Mouse (Mus musculus): ENCODE results near the gene Megf11. TPM values are rescaled to one million over a fixed set of nuclear protein-coding genes. Genes with fewer than 3 reads are reported as not detected.

Megf11 gene
- polyA plus RNA-seq, 1 experiment from 2014 or later = 0.96 TPM

DNA sequence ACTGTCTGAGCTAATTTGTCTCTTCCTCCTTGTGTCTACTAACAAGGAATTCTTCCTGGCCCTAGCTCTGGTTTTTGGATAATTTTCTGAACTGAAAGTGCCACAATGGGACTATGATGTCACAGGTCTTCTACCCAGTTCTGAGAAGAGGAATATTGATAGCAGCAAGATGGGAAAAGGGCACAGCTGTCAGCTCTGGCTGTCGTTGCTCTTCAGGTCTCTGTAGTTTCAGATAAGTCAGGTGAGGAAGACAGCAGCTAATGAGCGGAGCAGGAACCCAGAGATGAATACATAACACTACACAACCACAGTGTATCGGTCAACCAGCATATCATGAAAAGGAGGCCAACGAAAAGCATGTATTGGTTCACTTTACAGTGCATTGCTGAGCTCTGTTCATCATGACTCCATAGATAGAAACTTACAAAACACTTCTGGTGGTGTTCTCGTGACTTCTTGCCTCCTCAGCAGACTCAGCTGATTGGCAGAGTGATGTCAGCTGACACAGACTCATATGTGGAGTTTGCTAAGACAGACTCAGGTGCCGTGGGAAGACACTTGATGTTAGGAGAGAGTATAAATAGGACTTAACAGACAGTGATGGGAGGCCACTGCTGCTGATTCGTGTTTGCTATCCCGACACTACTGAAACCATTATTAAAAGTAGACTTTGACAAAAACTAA lies 149.6 kb downstream of the Megf11 start:
- Histone ChIP-seq H3K4me1 (peaks cover 24% of the 10 kb centered on the region), H3K9me3 (no peaks in the 10 kb centered on the region), H3K36me3 (replicated peaks) (no peaks in the 10 kb centered on the region), H3K27me3 (replicated peaks; ENCODE audit: low read depth, poor library complexity, severe bottlenecking) (0 out of 2 replicates have a peak, but pooled peaks cover 5% of the 10 kb centered on the region), H3K27ac (replicated peaks) (no peak overlapping the region), H3K4me3 (no peak overlapping the region)
- WGBS = 87% methylated on average over 8 of the region's 8 CpGs
- DNase-seq (ENCODE audit: low spot score) = no peak

DNA sequence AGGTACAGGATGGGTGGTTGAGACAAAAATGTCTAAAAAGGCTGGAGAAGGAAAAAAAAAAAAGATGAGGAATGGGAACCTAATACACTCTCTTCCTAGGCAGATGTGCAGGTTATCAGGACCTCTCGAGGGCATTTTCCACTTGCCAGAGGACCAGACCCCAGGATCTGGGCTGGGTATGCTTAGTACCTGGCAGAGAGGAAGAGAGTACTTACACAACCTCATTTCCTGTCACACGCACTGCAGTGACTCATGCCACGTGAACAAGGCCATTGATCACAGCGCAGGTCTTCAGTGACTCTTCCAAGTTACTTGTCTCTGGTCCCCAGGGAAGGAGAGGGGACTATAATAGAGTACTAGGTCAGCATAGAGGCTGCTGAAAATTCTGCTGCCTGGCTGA lies 152.4 kb downstream of the Megf11 start:
- peaks cover 28% of the 10 kb centered on the region for H3K4me1 ChIP-seq
- no peak overlapping the region for H3K27ac ChIP-seq (replicated peaks)
- no peaks in the 10 kb centered on the region for H3K9me3 ChIP-seq
- DNase-seq (ENCODE audit: low spot score) = no peak
- H3K36me3 ChIP-seq (replicated peaks) = no peaks in the 10 kb centered on the region
- 71% methylated on average over 4 of the region's 4 CpGs for WGBS
- H3K4me3 ChIP-seq = no peak overlapping the region
- 0 out of 2 replicates have a peak, but pooled peaks cover 5% of the 10 kb centered on the region for H3K27me3 ChIP-seq (replicated peaks; ENCODE audit: low read depth, poor library complexity, severe bottlenecking)

DNA sequence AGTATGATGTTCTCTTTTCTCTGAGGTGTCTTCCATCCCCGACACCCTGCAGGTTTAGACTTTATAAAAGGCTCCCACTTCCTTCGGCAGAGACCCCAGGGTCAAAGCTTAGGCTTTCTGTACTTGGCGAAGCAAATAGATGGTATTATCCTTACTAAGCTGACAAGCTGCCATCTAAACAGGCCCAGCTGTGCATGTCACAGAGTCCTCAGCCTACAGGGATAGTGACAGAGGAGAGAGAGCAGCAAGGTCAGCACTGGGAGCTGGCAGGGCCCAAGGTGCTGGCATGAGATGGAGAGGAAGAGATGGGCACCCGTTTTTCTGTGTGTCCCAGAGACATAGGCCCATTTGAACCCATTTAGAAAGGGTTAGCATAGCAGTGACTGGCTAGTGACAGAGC lies 156.8 kb downstream of the Megf11 start:
- H3K27ac ChIP-seq (replicated peaks) = no peak overlapping the region
- H3K27me3 ChIP-seq (replicated peaks; ENCODE audit: low read depth, poor library complexity, severe bottlenecking) = no peaks in the 10 kb centered on the region
- H3K4me3 ChIP-seq = no peak overlapping the region
- 71% methylated on average over 4 of the region's 4 CpGs for WGBS
- no peak for DNase-seq (ENCODE audit: low spot score)
- H3K9me3 ChIP-seq = no peaks in the 10 kb centered on the region
- H3K36me3 ChIP-seq (replicated peaks) = no peaks in the 10 kb centered on the region
- H3K4me1 ChIP-seq = peaks cover 27% of the 10 kb centered on the region

DNA sequence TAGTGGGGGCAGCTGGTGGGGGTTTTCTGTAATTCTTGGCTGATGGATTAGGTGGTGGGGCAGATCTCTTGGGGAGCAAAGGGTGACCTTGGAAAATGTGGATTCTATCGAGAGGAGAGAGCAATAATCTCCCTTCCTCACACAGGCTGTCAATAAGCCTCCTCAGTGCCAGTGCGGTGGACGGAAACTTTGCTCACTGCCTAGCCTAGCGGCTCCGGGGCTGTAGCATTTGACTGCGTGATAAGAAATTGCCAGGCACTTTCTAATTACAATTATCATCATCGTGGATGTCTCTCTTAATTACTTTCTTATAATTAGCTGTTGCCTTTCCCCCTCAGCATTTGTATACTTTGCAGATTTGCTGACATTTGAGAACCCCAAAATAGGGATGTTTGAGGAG lies 157.7 kb downstream of the Megf11 start:
- H3K4me3 ChIP-seq = no peak overlapping the region
- no peaks in the 10 kb centered on the region for H3K9me3 ChIP-seq
- H3K4me1 ChIP-seq = peaks cover 30% of the 10 kb centered on the region
- H3K36me3 ChIP-seq (replicated peaks) = no peaks in the 10 kb centered on the region
- 51% methylated on average over 7 of the region's 7 CpGs for WGBS
- H3K27ac ChIP-seq (replicated peaks) = no peak overlapping the region
- no peak for DNase-seq (ENCODE audit: low spot score)
- no peaks in the 10 kb centered on the region for H3K27me3 ChIP-seq (replicated peaks; ENCODE audit: low read depth, poor library complexity, severe bottlenecking)

DNA sequence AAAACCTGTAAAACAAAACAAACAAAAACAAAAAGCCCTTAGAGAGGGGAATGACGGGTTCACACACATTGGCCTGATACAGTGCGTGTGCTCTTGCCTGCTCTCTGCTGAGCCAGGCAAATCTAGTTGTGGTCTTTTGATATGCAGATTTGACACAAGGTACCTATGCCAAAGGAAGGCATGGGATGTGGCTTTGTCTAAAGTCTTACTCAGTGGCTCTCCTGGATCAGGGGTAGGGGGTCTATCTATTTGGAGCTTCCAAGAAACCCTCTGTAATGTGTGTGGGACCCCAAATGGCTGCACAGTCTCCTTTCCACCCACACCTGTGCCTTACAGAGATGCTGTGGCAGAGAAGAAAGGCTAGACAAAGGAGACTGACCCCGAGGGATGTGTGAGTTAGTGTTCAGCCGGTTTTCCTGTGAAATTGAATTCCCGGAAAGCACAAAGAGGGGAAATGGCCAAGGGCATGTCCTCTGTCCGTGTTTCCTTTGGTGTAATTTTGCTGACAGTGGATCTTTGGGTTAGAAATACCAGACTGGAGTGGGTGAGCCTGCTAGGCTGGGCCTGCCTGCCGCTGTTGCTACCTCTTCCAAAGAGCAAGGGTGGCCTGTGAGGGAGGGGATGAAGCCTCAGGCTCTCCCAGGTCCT lies 161.0 kb downstream of the Megf11 start:
- Histone ChIP-seq H3K9me3 (no peaks in the 10 kb centered on the region), H3K4me1 (peaks cover 38% of the 10 kb centered on the region), H3K36me3 (replicated peaks) (no peaks in the 10 kb centered on the region), H3K4me3 (no peak overlapping the region), H3K27ac (replicated peaks) (0 out of 2 replicates have a peak overlapping the region, but pooled peaks have one; percentile 8), H3K27me3 (replicated peaks; ENCODE audit: low read depth, poor library complexity, severe bottlenecking) (no peaks in the 10 kb centered on the region)
- no peak for DNase-seq (ENCODE audit: low spot score)
- 54% methylated on average over 7 of the region's 7 CpGs for WGBS

DNA sequence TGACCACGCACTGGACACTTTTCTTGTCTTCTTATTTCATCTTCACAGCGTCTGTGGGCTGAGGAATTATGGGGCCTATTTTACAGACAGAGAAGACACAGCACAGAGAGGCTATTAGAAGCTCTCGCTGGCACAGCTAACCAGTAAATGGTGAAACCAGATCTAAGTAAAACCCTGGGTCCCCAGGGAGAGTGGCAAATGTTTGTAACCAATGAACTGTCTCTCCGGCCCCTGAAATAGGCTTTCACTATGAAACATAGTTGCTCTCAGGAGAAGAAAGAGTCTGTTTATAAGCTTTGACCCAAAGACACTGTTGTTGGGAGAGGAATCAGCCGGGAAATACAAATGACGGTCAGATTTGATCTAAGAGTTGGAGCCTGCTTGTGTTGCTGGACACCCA lies 162.9 kb downstream of the Megf11 start:
- DNase-seq (ENCODE audit: low spot score) = no peak
- H3K9me3 ChIP-seq = no peaks in the 10 kb centered on the region
- H3K27me3 ChIP-seq (replicated peaks; ENCODE audit: low read depth, poor library complexity, severe bottlenecking) = no peaks in the 10 kb centered on the region
- no peak overlapping the region for H3K27ac ChIP-seq (replicated peaks)
- peaks cover 29% of the 10 kb centered on the region for H3K4me1 ChIP-seq
- 68% methylated on average over 6 of the region's 6 CpGs for WGBS
- H3K4me3 ChIP-seq = no peak overlapping the region
- H3K36me3 ChIP-seq (replicated peaks) = no peaks in the 10 kb centered on the region

DNA sequence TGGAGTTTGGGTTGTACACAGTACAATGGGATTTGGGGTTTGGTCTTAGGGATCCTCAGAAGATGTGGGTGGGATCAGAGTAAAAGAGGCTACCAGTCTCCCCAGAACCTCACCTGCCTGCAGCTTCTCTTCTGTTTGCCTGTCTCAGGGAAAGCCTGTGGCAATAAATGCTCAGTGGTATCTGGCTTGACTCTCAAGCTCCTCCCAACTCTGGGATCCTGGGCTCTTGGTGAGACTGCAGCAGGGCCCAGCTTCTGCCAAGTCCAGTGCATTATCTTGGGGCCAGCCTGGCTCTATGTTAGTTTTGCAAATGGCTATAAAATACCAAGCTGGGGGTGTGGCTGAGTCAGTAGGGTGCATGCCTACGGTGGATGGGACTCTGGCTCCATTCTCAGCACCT lies 165.9 kb downstream of the Megf11 start:
- 0 out of 2 replicates have a peak, but pooled peaks cover 3% of the 10 kb centered on the region for H3K27me3 ChIP-seq (replicated peaks; ENCODE audit: low read depth, poor library complexity, severe bottlenecking)
- WGBS = 91% methylated on average over 1 of the region's 1 CpGs

DNA sequence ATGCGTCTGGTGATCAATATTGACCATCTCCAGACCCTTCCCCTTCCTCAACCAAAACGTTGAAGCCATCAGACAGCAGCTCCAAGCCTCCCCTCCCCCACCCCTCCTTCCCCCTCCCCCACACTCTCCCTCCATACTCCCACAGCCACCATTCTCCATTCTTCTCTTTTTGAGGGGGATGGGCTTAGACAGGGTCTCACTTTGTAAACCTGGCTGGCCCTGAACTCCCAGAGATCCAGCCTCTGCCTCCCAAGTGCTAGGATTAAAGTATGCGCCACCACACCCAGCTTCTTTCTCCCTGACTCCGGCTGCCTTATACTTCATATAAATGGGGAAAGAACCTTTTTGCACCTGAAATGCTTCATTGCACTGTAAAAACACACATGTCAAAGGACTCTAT lies 166.6 kb downstream of the Megf11 start:
- WGBS = 67% methylated on average over 4 of the region's 4 CpGs
- H3K4me3 ChIP-seq = no peak overlapping the region

More for the DNA sequence above, 165.9 kb downstream of the Megf11 start:
- H3K27ac ChIP-seq (replicated peaks) = no peak overlapping the region
- peaks cover 22% of the 10 kb centered on the region for H3K4me1 ChIP-seq
- no peaks in the 10 kb centered on the region for H3K9me3 ChIP-seq
- no peaks in the 10 kb centered on the region for H3K36me3 ChIP-seq (replicated peaks)
- no peak overlapping the region for H3K4me3 ChIP-seq
- DNase-seq (ENCODE audit: low spot score) = no peak

DNA sequence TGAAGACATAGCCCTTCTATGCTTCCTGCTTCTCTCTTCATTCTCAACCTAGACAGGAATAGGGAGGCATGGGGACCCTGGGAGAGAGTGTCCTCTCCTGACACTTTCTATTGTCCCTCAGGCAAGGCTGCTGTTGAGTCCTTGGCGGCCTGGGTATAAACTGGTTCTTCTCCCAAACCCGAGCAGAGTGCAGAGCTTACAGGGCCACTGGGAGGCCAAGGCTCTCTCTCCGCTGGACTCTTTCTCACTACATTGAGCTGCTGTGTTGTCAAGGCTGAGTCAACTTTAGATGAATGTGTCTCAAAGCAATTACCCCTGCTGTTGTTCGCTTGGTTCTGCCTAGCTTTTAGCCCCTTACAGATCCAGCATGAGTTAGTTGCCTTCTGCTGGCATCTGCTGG lies 168.0 kb downstream of the Megf11 start:
- Histone ChIP-seq H3K9me3 (no peaks in the 10 kb centered on the region), H3K4me1 (peaks cover 7% of the 10 kb centered on the region; the same call in 1 of the 2 replicates), H3K36me3 (replicated peaks) (no peaks in the 10 kb centered on the region), H3K27me3 (replicated peaks; ENCODE audit: low read depth, poor library complexity, severe bottlenecking) (0 out of 2 replicates have a peak, but pooled peaks cover 3% of the 10 kb centered on the region), H3K4me3 (no peak overlapping the region), H3K27ac (replicated peaks) (no peak overlapping the region)
- WGBS = 68% methylated on average over 4 of the region's 4 CpGs
- DNase-seq (ENCODE audit: low spot score) = no peak

More for the DNA sequence above, 166.6 kb downstream of the Megf11 start:
- Histone ChIP-seq H3K27ac (replicated peaks) (no peak overlapping the region), H3K27me3 (replicated peaks; ENCODE audit: low read depth, poor library complexity, severe bottlenecking) (0 out of 2 replicates have a peak, but pooled peaks cover 3% of the 10 kb centered on the region), H3K9me3 (no peaks in the 10 kb centered on the region), H3K36me3 (replicated peaks) (no peaks in the 10 kb centered on the region), H3K4me1 (peaks cover 15% of the 10 kb centered on the region)
- no peak for DNase-seq (ENCODE audit: low spot score)

DNA sequence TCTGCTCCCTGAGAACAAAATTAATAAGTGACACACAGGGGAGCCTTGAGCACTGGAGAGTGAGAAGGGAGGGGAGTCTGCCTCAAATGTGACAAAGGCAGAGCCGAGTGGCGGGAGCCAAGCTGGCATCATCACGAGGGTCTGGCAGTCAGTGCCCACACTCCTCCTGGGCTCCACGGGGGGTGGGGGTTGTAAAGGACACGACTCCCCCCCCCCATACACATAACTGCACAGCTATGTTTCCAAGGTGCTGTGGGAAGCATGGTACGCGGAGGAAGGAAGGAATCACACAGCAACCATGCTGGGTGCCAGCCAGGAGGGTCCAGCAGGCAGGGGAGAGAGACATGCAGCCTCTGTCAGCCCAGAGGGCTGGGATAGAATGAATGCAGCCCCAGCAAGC lies 170.2 kb downstream of the Megf11 start:
- no peaks in the 10 kb centered on the region for H3K36me3 ChIP-seq (replicated peaks)
- H3K4me3 ChIP-seq = no peak overlapping the region
- H3K27ac ChIP-seq (replicated peaks) = no peak overlapping the region
- 0 out of 2 replicates have a peak, but pooled peaks cover 3% of the 10 kb centered on the region for H3K27me3 ChIP-seq (replicated peaks; ENCODE audit: low read depth, poor library complexity, severe bottlenecking)
- H3K4me1 ChIP-seq = peaks cover 2% of the 10 kb centered on the region; the same call in 1 of the 2 replicates
- no peaks in the 10 kb centered on the region for H3K9me3 ChIP-seq
- no peak for DNase-seq (ENCODE audit: low spot score)
- WGBS = 79% methylated on average over 7 of the region's 7 CpGs

DNA sequence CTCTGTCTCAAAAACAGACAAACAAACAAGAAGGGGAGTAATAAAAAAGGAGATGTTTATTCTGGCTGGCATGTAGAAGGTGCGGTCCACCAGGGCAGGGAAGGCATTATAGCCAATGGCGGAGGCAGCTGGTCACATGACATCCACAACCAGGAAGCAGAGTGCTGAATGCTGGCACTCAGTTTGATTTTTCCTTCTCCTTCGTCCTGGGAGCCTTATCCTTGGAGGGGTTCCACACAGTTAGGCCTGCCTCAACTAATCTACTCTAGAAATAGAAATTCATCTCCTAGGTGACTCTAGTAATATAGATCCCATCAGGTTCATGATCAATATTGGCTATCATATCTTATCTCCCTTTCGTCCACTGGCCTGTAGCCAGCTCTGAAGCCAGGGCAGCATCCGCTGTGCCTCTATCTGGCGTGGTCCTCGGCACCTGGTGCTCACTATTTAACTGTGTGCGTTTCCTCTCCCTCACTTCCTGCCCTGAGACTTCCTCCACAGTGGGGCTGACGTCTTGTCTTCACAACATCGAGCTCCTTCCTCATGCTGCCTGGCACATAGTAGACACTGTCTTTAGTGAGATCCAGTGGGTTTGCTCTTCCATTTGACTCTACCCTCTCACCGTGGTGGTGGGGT lies 171.8 kb downstream of the Megf11 start:
- WGBS = 82% methylated on average over 11 of the region's 11 CpGs
- no peaks in the 10 kb centered on the region for H3K36me3 ChIP-seq (replicated peaks)
- 0 out of 2 replicates have a peak, but pooled peaks cover 2% of the 10 kb centered on the region for H3K4me1 ChIP-seq
- no peak for DNase-seq (ENCODE audit: low spot score)
- H3K4me3 ChIP-seq = no peak overlapping the region
- no peak overlapping the region for H3K27ac ChIP-seq (replicated peaks)
- 0 out of 2 replicates have a peak, but pooled peaks cover 3% of the 10 kb centered on the region for H3K27me3 ChIP-seq (replicated peaks; ENCODE audit: low read depth, poor library complexity, severe bottlenecking)
- no peaks in the 10 kb centered on the region for H3K9me3 ChIP-seq

DNA sequence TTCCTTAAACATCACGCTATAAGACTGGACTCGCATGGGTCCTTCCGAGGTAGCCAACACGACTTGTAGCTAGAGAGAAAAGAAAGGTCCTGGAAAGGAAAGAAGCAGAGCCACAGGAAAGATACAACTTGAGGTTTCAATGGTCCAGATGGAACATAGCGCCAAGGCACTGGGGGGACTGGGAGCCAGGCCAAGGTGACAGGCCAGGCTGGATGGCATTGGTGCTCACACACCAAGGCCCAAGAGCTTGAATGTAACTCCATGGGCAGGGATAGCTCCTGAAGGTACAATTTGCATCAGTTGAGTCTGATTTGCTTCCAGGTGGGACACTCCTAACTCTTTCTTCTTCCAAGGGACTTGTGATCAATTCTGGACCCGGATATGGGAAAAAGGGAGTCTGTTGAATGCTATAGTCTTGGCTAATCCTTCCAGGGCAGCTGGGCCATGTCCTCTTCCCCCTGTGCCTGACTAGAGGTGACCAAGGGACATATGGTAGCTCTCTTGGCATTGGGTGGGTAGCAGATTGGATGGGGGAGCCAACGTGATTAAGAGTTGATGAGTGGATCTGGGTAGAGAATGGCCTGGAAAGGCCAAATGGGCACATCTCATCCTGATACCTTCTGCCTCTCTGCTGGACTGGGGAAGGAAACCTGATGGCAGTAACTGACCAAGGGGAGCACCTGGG lies 172.6 kb downstream of the Megf11 start:
- H3K4me3 ChIP-seq = no peak overlapping the region
- H3K9me3 ChIP-seq = no peaks in the 10 kb centered on the region
- H3K36me3 ChIP-seq (replicated peaks) = no peaks in the 10 kb centered on the region
- WGBS = 93% methylated on average over 7 of the region's 7 CpGs
- H3K27ac ChIP-seq (replicated peaks) = no peak overlapping the region
- DNase-seq (ENCODE audit: low spot score) = no peak
- 0 out of 2 replicates have a peak, but pooled peaks cover 1% of the 10 kb centered on the region for H3K4me1 ChIP-seq
- 0 out of 2 replicates have a peak, but pooled peaks cover 3% of the 10 kb centered on the region for H3K27me3 ChIP-seq (replicated peaks; ENCODE audit: low read depth, poor library complexity, severe bottlenecking)
